Mouse (Mus musculus): ENCODE measurements around the gene Tbx19.

The Tbx19 gene

GRCm38 (mm10) chr1:165114460-165115175, 46.0 kb downstream of the Tbx19 start:
- DNase-seq (ENCODE audit: low read depth), result peak; percentile 39

DNA sequence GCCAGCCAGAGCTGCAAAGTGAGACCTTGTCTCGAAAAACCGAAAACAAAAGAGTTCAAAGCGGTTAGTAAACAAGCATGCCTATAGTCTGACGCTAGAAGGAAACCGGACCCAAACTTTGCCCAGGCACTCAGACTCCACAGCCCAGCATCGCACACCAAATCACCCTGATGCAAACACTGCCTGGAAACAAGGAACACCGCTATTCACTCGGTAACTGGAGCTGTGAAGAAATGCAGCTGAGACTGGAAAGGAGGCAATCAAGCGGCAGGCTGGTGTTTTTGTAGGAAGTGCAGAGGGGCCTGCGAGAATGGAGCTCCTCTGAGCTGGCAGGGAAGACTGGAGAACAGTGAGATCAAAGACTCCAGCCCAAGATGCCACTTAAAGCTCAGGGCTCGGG, 46.9 kb downstream of the Tbx19 start:
- DNase-seq (ENCODE audit: low read depth), result no peak

DNA sequence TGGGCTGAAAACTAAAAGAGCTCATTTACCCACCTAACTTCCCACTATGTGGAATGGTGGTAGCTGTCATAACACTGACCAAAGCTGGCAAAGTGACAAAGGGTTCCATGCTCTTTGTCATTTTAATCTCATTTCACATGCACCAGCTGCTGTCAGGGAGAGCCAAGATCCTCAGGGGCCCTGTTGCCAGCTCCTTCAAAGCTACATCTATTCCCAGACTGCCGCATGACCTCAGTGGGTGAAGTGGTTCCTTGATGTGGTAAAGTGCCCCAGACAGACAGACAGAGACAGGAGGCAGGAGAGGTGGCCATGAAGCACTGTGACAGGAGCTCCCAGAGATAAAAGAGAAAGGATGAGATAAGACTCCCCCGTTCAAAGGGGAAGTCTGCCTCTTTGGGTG, 49.9 kb downstream of the Tbx19 start:
- DNase-seq (ENCODE audit: low read depth), result no peak

DNA sequence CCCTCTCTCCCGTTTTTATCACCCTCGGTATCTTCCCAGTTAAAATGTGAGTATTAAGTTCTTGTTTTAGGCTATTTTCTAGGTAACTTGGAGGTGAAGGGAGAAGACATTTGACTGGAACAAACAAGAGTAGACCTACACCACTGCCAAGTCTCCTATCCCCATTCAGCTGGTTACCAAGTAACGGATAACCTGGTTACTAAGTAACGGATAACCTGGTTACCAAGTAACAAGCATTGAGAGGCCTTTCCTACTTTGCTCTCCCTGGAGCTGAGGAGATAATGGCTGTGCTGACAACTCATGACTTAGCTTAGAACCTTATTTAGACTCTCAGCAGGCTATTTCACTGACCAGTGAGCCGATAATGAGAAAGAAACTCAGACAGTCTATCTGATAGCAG, 51.4 kb downstream of the Tbx19 start:
- DNase-seq (ENCODE audit: low read depth), result no peak

DNA sequence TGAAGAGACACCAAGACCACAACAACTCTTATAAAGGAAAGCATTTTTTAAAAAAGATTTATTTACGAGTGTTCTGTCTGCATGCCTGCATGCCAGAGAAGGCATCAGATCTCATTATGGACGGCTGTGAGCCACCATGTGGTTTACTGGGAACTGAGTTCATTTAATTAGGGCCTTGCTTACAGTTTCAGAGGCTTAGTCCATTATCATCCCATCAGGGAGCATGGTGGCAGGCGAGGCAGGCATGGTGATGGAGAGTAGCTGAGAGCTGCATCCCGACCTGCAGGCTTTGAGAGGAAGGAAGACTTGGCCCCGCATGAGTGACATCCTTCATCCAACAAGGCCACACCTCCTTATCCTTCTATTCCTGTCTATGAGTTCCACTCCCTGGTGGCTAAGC, 52.1 kb downstream of the Tbx19 start:
- no peak for DNase-seq (ENCODE audit: low read depth)

DNA sequence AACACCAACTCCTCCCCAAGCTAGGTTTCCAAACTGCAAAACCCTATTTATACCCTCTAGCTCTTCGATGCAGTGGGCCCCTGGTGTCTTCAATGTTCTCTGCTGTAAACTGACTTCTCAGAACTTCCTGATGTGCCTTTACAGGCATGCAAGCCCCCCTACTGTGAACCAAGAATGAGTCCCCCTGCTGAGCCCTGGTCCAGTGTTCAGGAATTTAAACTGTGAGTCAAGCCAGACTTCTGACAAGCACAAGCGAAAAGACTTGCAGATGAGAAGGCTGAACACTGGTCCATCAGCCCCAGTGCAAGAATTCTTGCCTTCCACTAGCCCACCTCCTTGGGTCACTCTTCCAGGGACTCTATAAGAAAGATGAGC, 54.6 kb downstream of the Tbx19 start:
- peak; percentile 50 for DNase-seq (ENCODE audit: low read depth)

- peak; percentile 47 for DNase-seq (ENCODE audit: low read depth)
Measured at GRCm38 (mm10) chr1:165105270-165106010, 55.1 kb downstream of the Tbx19 start.

DNA sequence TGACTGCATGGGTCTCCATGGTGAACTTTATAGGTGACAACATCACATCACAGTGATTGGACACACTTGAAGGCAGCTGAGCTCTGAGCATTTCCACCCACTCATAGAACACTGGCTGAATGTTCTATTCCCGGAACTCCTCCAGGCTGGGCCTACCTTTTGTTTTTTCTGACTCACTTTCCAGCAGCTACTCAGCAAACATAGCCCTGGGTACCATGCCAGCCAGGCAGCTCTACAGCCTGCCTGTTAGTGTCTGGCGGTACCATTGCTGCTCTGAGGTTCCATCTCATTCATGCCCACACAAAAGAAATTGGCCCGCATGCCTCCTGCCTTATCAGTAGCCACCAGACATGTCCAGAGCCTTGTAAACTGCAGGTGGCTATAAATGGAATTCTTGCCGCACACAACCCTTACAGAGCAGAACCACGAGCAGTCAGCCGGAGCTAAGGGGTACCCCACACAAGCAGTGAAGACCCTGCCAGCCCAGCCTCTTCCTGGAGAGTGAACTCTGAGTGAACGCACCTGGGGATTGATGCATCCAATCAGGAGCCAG, 55.8 kb downstream of the Tbx19 start:
- DNase-seq (ENCODE audit: low read depth), result peak; percentile 71

GRCm38 (mm10) chr1:165099569-165099968, 61.0 kb downstream of the Tbx19 start:
- no peak for DNase-seq (ENCODE audit: low read depth)

- DNase-seq (ENCODE audit: low read depth), result no peak
Measured at GRCm38 (mm10) chr1:165094871-165095270, 65.7 kb downstream of the Tbx19 start.

- no peak for DNase-seq (ENCODE audit: low read depth)
Measured at GRCm38 (mm10) chr1:165091721-165092120, 68.9 kb downstream of the Tbx19 start.

DNA sequence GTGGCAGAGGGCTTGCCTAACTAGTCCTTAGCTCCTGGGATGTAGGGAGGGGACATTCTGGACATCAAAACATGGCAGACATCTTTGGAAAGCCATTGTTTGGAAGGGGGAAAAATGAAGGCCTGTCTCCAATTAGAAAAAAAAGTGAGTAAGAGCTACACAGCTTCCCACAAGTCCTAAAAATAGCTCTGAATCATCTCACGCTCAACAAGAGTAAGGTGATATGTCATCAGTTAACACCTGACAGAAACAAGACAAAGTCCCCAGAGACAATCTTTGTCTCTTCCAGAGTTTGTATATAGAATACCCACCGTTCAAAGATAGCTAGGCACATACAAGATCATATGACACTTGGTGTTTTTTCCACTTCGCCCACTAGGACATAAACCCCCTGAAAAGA, 71.0 kb downstream of the Tbx19 start:
- DNase-seq (ENCODE audit: low read depth), result peak; percentile 57
